Mouse (Mus musculus): ENCODE measurements around the gene Fam171b. TPM values are rescaled to one million over a fixed set of nuclear protein-coding genes. Genes with fewer than 3 reads are reported as not detected.

Fam171b gene
- polyA plus RNA-seq (2021): 0.49 TPM

DNA sequence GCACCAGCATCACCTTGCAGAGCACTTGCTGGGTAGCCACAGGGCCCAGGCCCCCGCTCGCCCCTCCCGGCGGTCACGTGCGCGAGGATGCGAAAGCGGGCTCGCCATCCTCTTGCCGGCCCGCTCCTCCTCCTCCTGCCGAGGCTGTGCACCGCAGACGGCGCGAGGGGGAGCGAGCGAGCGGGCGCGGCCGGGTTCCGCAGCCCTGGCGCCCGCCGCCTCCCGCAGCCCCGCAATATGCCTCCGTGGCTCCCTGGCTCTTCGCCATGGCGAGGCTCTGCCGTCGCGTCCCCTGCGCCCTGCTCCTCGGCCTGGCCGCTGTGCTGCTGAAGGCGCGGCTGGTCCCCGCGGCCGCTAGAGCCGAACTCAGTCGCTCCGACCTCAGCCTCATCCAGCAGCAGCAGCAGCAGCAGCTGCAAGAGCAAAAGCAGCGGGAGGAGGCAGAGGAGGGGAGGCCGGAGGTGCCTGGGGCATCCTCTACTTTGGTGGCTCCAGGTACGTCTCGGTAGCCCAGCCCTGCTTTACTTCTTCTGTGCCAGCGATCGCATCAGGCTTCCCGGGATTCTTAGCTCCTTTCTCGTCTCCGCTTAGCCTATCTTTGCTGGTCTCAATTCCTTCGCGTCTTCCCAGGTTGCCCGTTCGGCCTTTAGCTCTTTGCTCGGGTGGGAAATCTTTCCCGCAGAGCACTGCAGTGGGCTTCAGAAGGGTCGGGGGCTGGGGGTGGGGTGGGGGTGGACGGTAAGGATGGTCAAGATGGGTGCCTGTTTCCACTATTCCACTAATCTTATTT lies at the start of gene Fam171b:
Gene Fam171b, plus strand, starts transcription at position 154 of the 790 bp plus-strand sequence.
- peak; percentile 86 for ATAC-seq
- CTCF ChIA-PET: interaction anchor here (0.8 kb wide), 1 partner anchor 23 kb away, joined by 3 read pairs; no protein-coding TSS in a partner anchor
- in situ Hi-C loops (cut with MboI; ENCODE audit: low pct_unique_long_range_greater_than_20kb): no loop called here
- TF ChIP-seq CTCF (IDR thresholded peaks at IDR 0.05): peak; percentile 73
- POLR2A ChIA-PET: no interaction called here
- peaks cover 6% of the 10 kb centered on the region for H3K27me3 ChIP-seq
- no peak for DNase-seq (ENCODE audit: low read depth, low spot score)

DNA sequence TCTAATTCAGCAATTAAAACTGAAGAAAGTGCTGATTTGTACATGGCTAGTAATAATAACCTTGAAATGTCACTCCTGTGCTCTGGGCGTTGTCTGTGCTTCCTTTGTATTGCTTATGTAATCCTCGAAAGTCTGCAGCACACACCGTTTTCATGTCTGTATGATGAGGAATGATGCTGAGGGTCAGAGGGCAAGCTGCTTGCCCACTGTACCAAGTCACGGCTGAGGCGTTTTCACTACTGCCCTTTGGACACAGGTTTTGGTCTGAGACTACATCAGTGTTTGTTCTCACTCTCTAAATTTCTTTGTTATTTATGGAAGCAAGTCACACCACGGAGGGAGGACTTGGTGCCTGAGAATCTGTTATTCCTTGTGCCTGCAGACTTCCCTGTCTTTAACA lies 46.4 kb upstream of the Fam171b start:
- in situ Hi-C loops (cut with MboI; ENCODE audit: low pct_unique_long_range_greater_than_20kb): no loop called here
- ATAC-seq: no peak

DNA sequence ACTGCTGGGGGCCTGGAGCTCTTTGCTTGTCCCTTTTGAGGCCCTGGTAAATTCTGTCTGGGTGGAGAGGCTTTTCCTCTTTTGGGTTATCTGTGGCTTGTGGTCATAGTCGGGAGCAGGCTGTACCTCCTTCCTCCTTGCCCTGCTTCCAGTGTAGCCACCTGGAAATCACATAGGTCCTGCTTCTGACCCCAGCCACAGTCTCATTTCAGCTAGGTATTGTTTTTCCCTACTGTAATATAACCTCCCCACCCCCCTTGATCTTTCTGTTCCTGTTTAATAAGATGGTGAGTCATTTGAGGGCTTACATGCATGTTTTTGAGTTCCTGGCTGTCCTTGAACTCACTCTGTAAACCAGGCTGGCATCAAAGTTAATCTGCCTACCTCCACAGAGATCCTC lies 45.6 kb upstream of the Fam171b start:
- in situ Hi-C loops (cut with MboI; ENCODE audit: low pct_unique_long_range_greater_than_20kb): no loop called here
- no peaks in the 10 kb centered on the region for H3K27me3 ChIP-seq
- CTCF ChIA-PET: interaction anchor here (1.6 kb wide), 1 partner anchor 108 kb away, joined by 3 read pairs; no protein-coding TSS in a partner anchor
- TF ChIP-seq CTCF (IDR thresholded peaks at IDR 0.05): no peak
- DNase-seq (ENCODE audit: low read depth, low spot score) (no peak), ATAC-seq (no peak)
- POLR2A ChIA-PET: no interaction called here

More for the DNA sequence above, 46.4 kb upstream of the Fam171b start:
- no peak for TF ChIP-seq CTCF (IDR thresholded peaks at IDR 0.05)
- ChIA-PET POLR2A (no interaction called here), CTCF (interaction anchor here (1.6 to 2.3 kb wide), 2 partner anchors 10 to 108 kb away, joined by 3 to 7 read pairs; no protein-coding TSS in a partner anchor)
- H3K27me3 ChIP-seq: no peaks in the 10 kb centered on the region
- no peak for DNase-seq (ENCODE audit: low read depth, low spot score)

DNA sequence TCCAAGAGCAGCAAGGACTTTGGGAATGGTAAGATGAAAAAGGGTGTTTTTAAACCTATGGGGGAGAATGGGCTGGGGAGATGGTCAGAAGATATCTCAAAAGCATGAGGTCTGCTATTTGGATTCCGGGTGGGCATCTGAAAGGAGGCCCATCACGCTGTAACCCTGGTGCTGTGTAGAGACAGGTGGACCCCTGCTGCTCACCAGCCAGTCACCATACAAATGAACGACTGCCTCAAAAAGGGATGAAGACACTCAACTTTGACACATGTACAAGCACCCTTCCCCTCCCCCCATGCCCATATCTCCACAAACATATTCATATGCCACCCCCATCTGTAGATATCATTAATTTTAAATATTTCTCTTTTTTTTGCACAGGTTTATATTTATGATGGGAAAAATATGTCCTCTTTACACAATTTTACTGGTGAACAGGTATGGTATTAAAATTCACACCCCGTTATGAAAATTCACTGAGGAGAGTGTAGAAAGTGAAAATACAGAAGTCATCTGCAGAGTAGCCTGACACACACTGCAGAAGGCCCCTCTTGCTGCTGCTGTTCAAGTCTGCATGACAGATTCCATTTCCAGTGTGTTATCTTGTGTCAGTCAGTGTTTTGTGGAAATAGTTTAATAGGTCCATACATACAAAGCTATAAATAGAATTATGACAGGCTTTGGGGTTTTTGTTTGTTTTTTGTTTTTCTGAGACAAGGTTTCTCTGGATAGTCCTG lies 44.0 kb upstream of the Fam171b start:
- no peak for TF ChIP-seq CTCF (IDR thresholded peaks at IDR 0.05)
- no peak for ATAC-seq
- in situ Hi-C loops (cut with MboI; ENCODE audit: low pct_unique_long_range_greater_than_20kb): no loop called here
- no peak for DNase-seq (ENCODE audit: low read depth, low spot score)
- ChIA-PET POLR2A (no interaction called here), CTCF (interaction anchor here (1.4 kb wide), 1 partner anchor 86 kb away, joined by 3 read pairs; no protein-coding TSS in a partner anchor)
- H3K27me3 ChIP-seq: no peaks in the 10 kb centered on the region

DNA sequence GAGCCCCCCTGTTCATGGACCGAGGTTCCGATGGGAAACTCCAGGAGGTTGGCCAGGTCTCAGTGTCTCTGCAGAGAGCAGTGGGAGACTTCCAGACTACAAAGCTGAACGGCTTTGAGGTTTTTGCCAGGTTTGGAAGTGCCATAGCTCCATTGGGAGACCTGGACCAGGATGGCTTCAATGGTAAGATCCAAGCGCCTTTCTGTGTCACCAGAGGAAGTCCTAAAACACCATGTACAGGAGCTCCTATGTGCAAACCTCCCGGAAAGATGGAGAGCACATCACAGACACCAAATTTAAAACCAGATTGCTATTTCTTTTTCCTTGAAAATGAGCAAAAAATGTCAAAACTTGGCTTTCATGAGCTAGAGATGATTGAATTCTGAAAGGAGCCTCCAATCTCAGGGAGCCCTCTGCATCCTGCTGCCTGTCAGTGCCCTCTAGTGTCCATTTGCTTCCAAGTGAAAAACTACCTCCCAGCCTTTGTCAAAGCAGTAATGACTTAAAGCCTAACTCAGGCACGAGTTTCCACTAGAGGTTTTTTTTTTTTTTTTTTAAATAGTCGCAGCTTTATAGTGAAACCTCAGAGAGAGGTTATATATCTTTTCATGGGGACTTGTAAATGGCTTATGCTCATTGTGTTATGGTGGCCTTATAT lies 41.2 kb upstream of the Fam171b start:
- POLR2A ChIA-PET: interaction anchor here (0.9 kb wide), 1 partner anchor 42 kb away, joined by 5 read pairs; no protein-coding TSS in a partner anchor
- TF ChIP-seq CTCF (IDR thresholded peaks at IDR 0.05): peak; percentile 85
- no peaks in the 10 kb centered on the region for H3K27me3 ChIP-seq
- ATAC-seq (no peak), DNase-seq (ENCODE audit: low read depth, low spot score) (no peak)
- CTCF ChIA-PET: interaction anchor here (0.7 to 3.1 kb wide), 24 partner anchors 8 to 146 kb away, joined by 3 to 21 read pairs (median 5); partner anchors contain the start of gene Zc3h15
- in situ Hi-C loops (cut with MboI; ENCODE audit: low pct_unique_long_range_greater_than_20kb): no loop called here

DNA sequence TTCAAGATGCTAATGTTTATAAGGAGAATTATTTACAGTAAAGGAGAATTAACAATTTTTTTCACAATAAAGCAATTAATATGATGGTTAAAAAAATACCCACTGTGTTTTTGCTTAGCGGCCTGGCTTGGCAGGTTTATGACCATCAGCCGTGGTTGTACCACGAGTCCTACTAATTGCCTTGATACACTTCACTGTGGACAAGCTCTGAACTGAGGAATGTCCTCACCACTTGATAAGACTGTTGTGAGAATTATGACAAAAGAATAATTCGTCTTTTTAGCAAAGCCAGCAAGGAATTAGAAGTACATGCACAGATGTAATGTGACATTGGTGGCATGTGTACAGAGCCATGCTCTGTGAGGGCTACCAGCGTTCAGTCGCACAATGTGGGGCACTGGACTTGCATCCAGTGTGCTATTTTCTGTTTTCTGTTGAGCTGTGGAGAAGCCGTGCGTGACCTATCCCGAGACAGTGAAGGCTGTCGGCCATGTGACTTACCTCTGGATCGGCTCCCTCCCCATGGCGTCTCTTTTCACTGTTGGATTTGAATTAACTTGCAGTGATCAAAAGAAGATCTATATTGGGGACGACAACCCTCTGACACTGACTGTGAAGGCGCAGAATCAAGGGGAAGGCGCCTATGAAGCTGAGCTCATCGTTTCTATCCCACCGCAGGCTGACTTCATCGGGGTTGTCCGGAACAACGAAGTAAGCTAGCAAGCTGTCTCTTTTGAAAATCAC lies 20.9 kb upstream of the Fam171b start:
- CTCF ChIA-PET: interaction anchor here (1.8 kb wide), 1 partner anchor 11 kb away, joined by 4 read pairs; no protein-coding TSS in a partner anchor

DNA sequence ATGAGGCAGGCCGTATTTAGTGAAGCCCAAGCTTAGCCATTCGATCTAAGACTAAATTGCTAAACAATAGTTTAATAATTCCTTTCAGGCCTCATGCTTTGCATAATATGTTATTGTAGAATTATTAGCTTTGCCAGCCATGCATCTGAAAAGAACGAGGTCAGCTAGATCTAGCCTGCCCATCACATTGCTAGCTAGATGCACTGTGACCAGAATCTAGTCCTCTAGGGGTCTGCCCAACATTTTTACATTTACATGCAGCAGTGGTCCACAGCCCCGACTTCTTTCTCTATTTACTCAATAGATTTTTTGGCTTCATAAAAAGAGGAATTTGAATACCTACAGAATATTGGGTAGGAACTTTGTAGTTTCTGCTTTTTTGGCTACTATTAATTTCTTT lies 20.3 kb upstream of the Fam171b start:
- ATAC-seq (no peak), DNase-seq (ENCODE audit: low read depth, low spot score) (no peak)
- in situ Hi-C loops (cut with MboI; ENCODE audit: low pct_unique_long_range_greater_than_20kb): no loop called here
- CTCF ChIA-PET: interaction anchor here (1.3 to 1.5 kb wide), 2 partner anchors 20 to 21 kb away, joined by 5 to 6 read pairs; no protein-coding TSS in a partner anchor
- no peak for TF ChIP-seq CTCF (IDR thresholded peaks at IDR 0.05)
- POLR2A ChIA-PET: no interaction called here
- H3K27me3 ChIP-seq: no peaks in the 10 kb centered on the region

More for the DNA sequence above, 20.9 kb upstream of the Fam171b start:
- TF ChIP-seq CTCF (IDR thresholded peaks at IDR 0.05): no peak
- no peaks in the 10 kb centered on the region for H3K27me3 ChIP-seq
- ATAC-seq: no peak
- DNase-seq (ENCODE audit: low read depth, low spot score): no peak
- in situ Hi-C loops (cut with MboI; ENCODE audit: low pct_unique_long_range_greater_than_20kb): no loop called here
- POLR2A ChIA-PET: no interaction called here

DNA sequence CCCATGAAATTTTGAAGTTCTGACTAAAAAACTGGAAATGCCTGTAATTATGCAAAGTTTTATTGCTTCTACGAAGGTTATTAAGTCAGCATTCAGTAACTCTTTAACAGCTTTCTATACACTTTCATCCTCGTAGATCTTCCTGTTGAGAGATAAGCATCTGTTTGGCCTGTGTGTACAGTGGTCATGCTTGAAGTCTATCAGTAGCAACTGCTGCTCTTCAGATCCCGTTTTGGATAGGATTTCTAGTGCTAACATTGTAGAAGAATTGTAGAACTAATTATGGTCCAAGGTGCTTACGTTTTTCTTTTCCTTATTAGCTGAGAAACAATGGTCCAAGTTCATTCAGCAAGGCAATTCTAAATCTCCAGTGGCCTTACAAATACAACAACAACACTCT lies 16.7 kb upstream of the Fam171b start:
- TF ChIP-seq CTCF (IDR thresholded peaks at IDR 0.05): no peak
- no peaks in the 10 kb centered on the region for H3K27me3 ChIP-seq
- CTCF ChIA-PET: interaction anchor here (0.6 to 1.2 kb wide), 4 partner anchors 9 to 130 kb away, joined by 3 to 6 read pairs (median 3); no protein-coding TSS in a partner anchor
- DNase-seq (ENCODE audit: low read depth, low spot score) (no peak), ATAC-seq (no peak)
- in situ Hi-C loops (cut with MboI; ENCODE audit: low pct_unique_long_range_greater_than_20kb): no loop called here
- POLR2A ChIA-PET: no interaction called here

DNA sequence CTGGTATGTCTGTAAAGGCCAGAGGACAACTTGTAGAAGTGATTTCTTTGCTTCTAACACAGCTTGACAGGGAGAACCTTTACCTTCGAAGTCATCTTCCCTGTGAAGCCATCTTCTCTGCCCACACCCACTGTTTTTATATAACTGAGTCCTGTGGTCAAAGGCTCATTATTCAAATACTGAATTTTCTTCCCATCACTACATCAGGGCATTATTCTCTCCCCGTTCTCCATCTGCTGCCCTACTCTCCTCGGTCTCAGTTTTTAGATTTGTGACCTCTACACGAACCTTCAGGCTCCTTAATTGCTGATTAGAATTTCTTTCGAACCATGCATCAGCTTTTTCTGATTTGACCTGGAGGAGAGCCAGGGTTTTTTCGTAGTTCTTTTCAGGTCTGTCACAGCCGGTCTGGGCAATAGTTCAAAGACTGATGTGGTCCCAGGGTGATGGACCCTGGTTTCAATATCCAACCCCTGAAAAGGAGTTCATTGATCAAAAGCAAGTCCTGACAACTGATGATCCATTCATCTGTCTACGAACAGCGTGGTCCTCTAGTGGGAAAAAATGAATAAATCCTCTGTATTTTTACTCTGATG lies 14.4 kb upstream of the Fam171b start:
- no peak for ATAC-seq
- DNase-seq (ENCODE audit: low read depth, low spot score): no peak
- TF ChIP-seq CTCF (IDR thresholded peaks at IDR 0.05): no peak
- ChIA-PET CTCF (interaction anchor here (0.9 to 1.3 kb wide), 2 partner anchors 8 to 20 kb away, joined by 3 to 4 read pairs; no protein-coding TSS in a partner anchor), POLR2A (no interaction called here)
- no peaks in the 10 kb centered on the region for H3K27me3 ChIP-seq
- in situ Hi-C loops (cut with MboI; ENCODE audit: low pct_unique_long_range_greater_than_20kb): no loop called here
